Mouse (Mus musculus) liver, postnatal 0 days (tissue): ENCODE measurements around the gene Ccnd2.

Source experiments
- CTCF ChIP-seq: sonication (generic); IDR thresholded peaks from 2 replicates; pipeline ENCODE4 v1.5.1; 2016; ENCODE audit warnings: antibody characterized with exemption, low read depth
- EP300 ChIP-seq: IDR thresholded peaks from 2 replicates; pipeline ENCODE4 v1.6.1; 2016; ENCODE audit warnings: antibody characterized with exemption, low read depth, mild to moderate bottlenecking

- TF ChIP-seq CTCF = no peak
- TF ChIP-seq EP300 = no peak
Observed at GRCm38 (mm10) chr6:127103506-127104275, 48.3 kb downstream of the Ccnd2 start.
